In genomic region chr14:60693666-60694065, GRCm38 (mm10) we compare ENCODE assay signal across 11 mouse cellular contexts. TPM values are rescaled to one million over a fixed set of nuclear protein-coding genes. Genes with fewer than 3 reads are reported as not detected.
A peak's percentile ranks its signal among the peaks of the same experiment; 100 is the strongest.
DNase-seq lines count a peak whose midpoint lies in the region; ATAC-seq and TF ChIP-seq lines count a peak whose summit lies in the region.
"Had no signal": no experiment of that assay in that cellular context is flagged by ENCODE, and none has a peak within 500 bp of the region (broad histone marks: within the 10 kb centered on the region; RNA-seq: fewer than 3 reads in every experiment).

No protein-coding gene starts in this region.

- no peak overlapping the region for H3K27ac ChIP-seq in heart, embryonic 12.5 days (ENCODE audit: poor library complexity, severe bottlenecking)
- H3K27ac ChIP-seq in lung, embryonic 14.5 days (ENCODE audit: low read depth) = no peak overlapping the region
- H3K27ac ChIP-seq in forebrain, embryonic 14.5 days (ENCODE audit: low read depth, low read length) = peak overlapping the region; percentile 66
- 0 out of 2 replicates have a peak overlapping the region, but pooled peaks have one; percentile 19 for H3K27ac ChIP-seq in stomach, embryonic 15.5 days
- H3K27ac ChIP-seq: midbrain, embryonic 12.5 days had no signal

- H3K4me1 ChIP-seq in heart, embryonic 12.5 days (replicated peaks) = peaks cover 9% of the 10 kb centered on the region; the same call in 1 of the 2 replicates
- no peaks in the 10 kb centered on the region for H3K4me1 ChIP-seq in lung, embryonic 14.5 days (ENCODE audit: insufficient read depth)
- peaks cover 32% of the 10 kb centered on the region for H3K4me1 ChIP-seq in forebrain, embryonic 14.5 days (ENCODE audit: control insufficient read depth, insufficient read depth, low read length)
- H3K4me1 ChIP-seq in stomach, embryonic 15.5 days = peaks cover 9% of the 10 kb centered on the region; the same call in 1 of the 2 replicates

- peaks cover 5% of the 10 kb centered on the region; the same call in 1 of the 2 replicates for H3K27me3 ChIP-seq in heart, embryonic 12.5 days (replicated peaks)
- H3K27me3 ChIP-seq in lung, embryonic 14.5 days (ENCODE audit: insufficient read depth, low read length) = no peaks in the 10 kb centered on the region
- no peaks in the 10 kb centered on the region for H3K27me3 ChIP-seq in forebrain, embryonic 14.5 days (replicated peaks; ENCODE audit: control insufficient read depth, insufficient read depth, low read length)
- no peaks in the 10 kb centered on the region for H3K27me3 ChIP-seq in stomach, embryonic 15.5 days (replicated peaks)
- H3K27me3 ChIP-seq: midbrain, embryonic 12.5 days had no signal

- TF ChIP-seq CTCF in lung, embryonic 14.5 days (IDR thresholded peaks at IDR 0.05; ENCODE audit: low read depth) = no peak

- H3K36me3 ChIP-seq in heart, embryonic 12.5 days = no peaks in the 10 kb centered on the region
- H3K36me3 ChIP-seq in lung, embryonic 14.5 days (ENCODE audit: insufficient read depth) = no peaks in the 10 kb centered on the region
- peaks cover 13% of the 10 kb centered on the region; the same call in 1 of the 2 replicates for H3K36me3 ChIP-seq in forebrain, embryonic 14.5 days (ENCODE audit: control insufficient read depth, insufficient read depth, low read length)
- H3K36me3 ChIP-seq in stomach, embryonic 15.5 days = no peaks in the 10 kb centered on the region; the same call in 1 of the 2 replicates

- WGBS in heart, embryonic 12.5 days = 81% methylated on average over 5 of the region's 5 CpGs
- 62% methylated on average over 5 of the region's 5 CpGs for WGBS in lung, embryonic 14.5 days
- WGBS in forebrain, embryonic 14.5 days = 57% methylated on average over 5 of the region's 5 CpGs
- WGBS in stomach, embryonic 15.5 days = 66% methylated on average over 5 of the region's 5 CpGs

- ATAC-seq in heart, embryonic 12.5 days (ENCODE audit: insufficient number of reproducible peaks, low FRiP score) = no peak
- ATAC-seq in lung, embryonic 14.5 days (ENCODE audit: insufficient read depth) = no peak
- peak; percentile 18; the same call in 1 of the 2 replicates for ATAC-seq in forebrain, embryonic 14.5 days
- no peak for ATAC-seq in stomach, embryonic 15.5 days (ENCODE audit: insufficient read depth, low FRiP score, low read depth)

- H3K9ac ChIP-seq in heart, embryonic 12.5 days = no peak overlapping the region
- no peak overlapping the region for H3K9ac ChIP-seq in lung, embryonic 14.5 days
- 0 out of 2 replicates have a peak overlapping the region, but pooled peaks have one; percentile 41 for H3K9ac ChIP-seq in forebrain, embryonic 14.5 days (ENCODE audit: low read length)
- no peak overlapping the region for H3K9ac ChIP-seq in stomach, embryonic 15.5 days
- H3K9ac ChIP-seq: midbrain, embryonic 12.5 days had no signal

- no peak overlapping the region for H3K4me2 ChIP-seq in heart, embryonic 12.5 days
- no peak overlapping the region for H3K4me2 ChIP-seq in lung, embryonic 14.5 days
- H3K4me2 ChIP-seq in forebrain, embryonic 14.5 days (ENCODE audit: low read length) = no peak overlapping the region
- H3K4me2 ChIP-seq in stomach, embryonic 15.5 days = no peak overlapping the region
- H3K4me2 ChIP-seq: heart, embryonic 11.5 days; liver, embryonic 11.5 days; midbrain, embryonic 12.5 days had no signal

- H3K4me3 ChIP-seq in heart, embryonic 12.5 days = no peak overlapping the region
- no peak overlapping the region for H3K4me3 ChIP-seq in lung, embryonic 14.5 days (ENCODE audit: low read depth, low read length)
- H3K4me3 ChIP-seq in forebrain, embryonic 14.5 days (ENCODE audit: low read depth, low read length) = no peak overlapping the region
- no peak overlapping the region for H3K4me3 ChIP-seq in stomach, embryonic 15.5 days (replicated peaks)
- H3K4me3 ChIP-seq: midbrain, embryonic 12.5 days had no signal

- DNase-seq in heart, adult 11 months = peak; percentile 76
- peak; percentile 27 for DNase-seq in lung, embryonic 14.5 days
- DNase-seq in lung, postnatal 10 days = no peak
- peak; percentile 45 for DNase-seq in forebrain, embryonic 14.5 days (ENCODE audit: low spot score)
- no peak for DNase-seq in cerebellum, postnatal 25 days
- DNase-seq: lung, postnatal 14 days had no signal

- no peaks in the 10 kb centered on the region for H3K9me3 ChIP-seq in heart, embryonic 12.5 days (replicated peaks)
- no peaks in the 10 kb centered on the region for H3K9me3 ChIP-seq in lung, embryonic 14.5 days (ENCODE audit: low read depth, low read length)
- H3K9me3 ChIP-seq in forebrain, embryonic 14.5 days (replicated peaks; ENCODE audit: control insufficient read depth, low read length) = no peaks in the 10 kb centered on the region
- no peaks in the 10 kb centered on the region for H3K9me3 ChIP-seq in stomach, embryonic 15.5 days
- H3K9me3 ChIP-seq: midbrain, embryonic 12.5 days had no signal

RNA-seq across cellular contexts. Expression of gene Spata13, which starts 59.9 kb away (rescaled TPM):
- polyA plus RNA-seq in heart, embryonic 12.5 days (2016; fragmentation: Nextera tagmentation; extraction: Ambion mirVana) = 21.0 and 22.4 TPM in 2 replicates
- 14.2 and 14.3 TPM in 2 replicates for polyA plus RNA-seq in lung, embryonic 14.5 days (2014; fragmentation: Nextera tagmentation; extraction: Ambion mirVana)
- polyA plus RNA-seq in forebrain, embryonic 14.5 days (2014; fragmentation: Nextera tagmentation; extraction: Ambion mirVana) = 36.6 and 45.8 TPM in 2 replicates
- polyA plus RNA-seq in stomach, embryonic 15.5 days (2015; fragmentation: Nextera tagmentation; extraction: Ambion mirVana) = 21.5 and 28.6 TPM in 2 replicates

Comparison
In these comparisons a context has a peak if more than half of its experiments do, and no peak if none do; other contexts are left out.
1. DNase-seq: peak in heart, adult 11 months (single experiment), lung, embryonic 14.5 days (single experiment) and forebrain, embryonic 14.5 days (single experiment); none in lung, postnatal 10 days (single experiment) and cerebellum, postnatal 25 days (0 of 2).
2. H3K27ac ChIP-seq: peak in forebrain, embryonic 14.5 days (single experiment) and stomach, embryonic 15.5 days (single experiment); none in heart, embryonic 12.5 days (single experiment) and lung, embryonic 14.5 days (single experiment).